Mouse (Mus musculus) embryonic fibroblast, embryonic 13.5 days (primary cell): ENCODE data around the gene Acad10.

ENCODE experiments used
- CTCF ChIP-seq: IDR thresholded peaks from 2 replicates; pipeline ENCODE4 v1.5.1; 2011; ENCODE audit warnings: mild to moderate bottlenecking, control low read depth, low read length, moderate library complexity, borderline replicate concordance; ENCODE audit not compliant: insufficient read depth
- POLR2A ChIP-seq: IDR thresholded peaks from 2 replicates; pipeline ENCODE4 v1.6.1; 2011; ENCODE audit warnings: low read depth, mild to moderate bottlenecking, control low read depth, low read length, moderate library complexity

DNA sequence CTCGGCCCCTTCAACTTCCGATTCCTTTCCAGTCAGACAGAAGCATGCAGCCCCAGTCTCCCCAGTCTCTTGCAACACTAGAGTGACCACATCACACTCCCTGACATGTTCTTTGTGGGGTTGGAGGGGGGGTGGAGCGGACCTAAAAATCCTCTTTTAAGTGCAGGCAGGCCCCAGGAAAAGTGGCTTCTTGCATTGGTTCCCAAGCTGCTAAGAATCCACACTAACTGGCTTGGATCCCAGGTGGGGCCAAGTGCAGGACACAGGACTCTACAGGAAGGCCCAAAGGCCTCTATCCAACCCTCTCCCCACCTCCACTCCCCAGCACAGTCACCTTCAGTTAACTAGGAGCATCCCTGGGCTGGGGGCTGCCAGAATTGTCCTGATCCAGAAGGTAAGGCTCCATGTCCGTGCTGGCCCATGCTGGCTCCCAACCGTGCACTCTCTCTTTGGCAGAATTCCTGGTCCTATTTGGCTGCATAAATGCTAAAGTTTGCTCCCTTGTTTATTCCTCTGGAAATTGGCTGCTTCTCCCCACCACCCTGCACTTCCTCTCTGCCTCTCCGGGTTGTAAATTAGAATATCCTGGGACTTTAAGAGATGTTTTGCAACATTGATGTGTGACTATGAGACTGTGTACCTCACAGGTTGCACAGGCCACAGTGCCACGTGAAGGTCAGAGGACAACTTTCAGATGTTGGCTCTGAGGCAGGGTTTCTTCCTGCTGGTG, 30.3 kb upstream of the Acad10 start:
- TF ChIP-seq POLR2A (no peak), CTCF (no peak)
